Mouse (Mus musculus) myocyte (in vitro differentiated cells): Measurements from ENCODE around the gene Aig1. TPM values are rescaled to one million over a fixed set of nuclear protein-coding genes. Genes with fewer than 3 reads are reported as not detected.

Experiments used
- H3K27me3 ChIP-seq: one replicate; pipeline ENCODE4 v1.6.1; 2011; ENCODE audit not compliant: control insufficient read depth, insufficient read depth, insufficient read length
- H3K36me3 ChIP-seq: one replicate; pipeline ENCODE4 v1.6.1; 2011; ENCODE audit not compliant: control insufficient read depth, insufficient read depth
- H3K4me2 ChIP-seq: one replicate; pipeline ENCODE4 v1.6.1; 2011; ENCODE audit warnings: low read depth, control low read depth
- H3K4me3 ChIP-seq: one replicate; pipeline ENCODE4 v1.5.1; 2011; ENCODE audit warnings: mild to moderate bottlenecking, control low read depth, moderate library complexity
- H3K79me2 ChIP-seq: one replicate; pipeline ENCODE4 v1.6.1; 2011; ENCODE audit not compliant: control insufficient read depth, insufficient read depth
- H3ac ChIP-seq: one replicate; pipeline ENCODE4 v1.6.1; 2011; ENCODE audit not compliant: control insufficient read depth, insufficient read length
- CEBPB ChIP-seq: IDR thresholded peaks from 2 replicates; pipeline ENCODE4 v1.6.1; 2011; ENCODE audit warnings: mild to moderate bottlenecking, moderate library complexity; ENCODE audit not compliant: poor library complexity, insufficient read depth, severe bottlenecking
- E2F4 ChIP-seq: IDR thresholded peaks from one replicate; pipeline ENCODE4 v1.6.1; 2011; ENCODE audit warnings: mild to moderate bottlenecking, control low read depth, moderate library complexity; ENCODE audit not compliant: insufficient read depth
- MAX ChIP-seq: IDR thresholded peaks from one replicate; pipeline ENCODE4 v1.6.1; 2011; ENCODE audit warnings: low read depth, mild to moderate bottlenecking, control low read depth
- MYOD1 ChIP-seq, 3 experiments: IDR thresholded peaks; one replicate each; pipeline ENCODE4 v1.6.1; 2011; ENCODE audit warnings: control low read depth in 2 of 3, low read depth in 2 of 3, mild to moderate bottlenecking in 2 of 3, moderate library complexity in 1 of 3; ENCODE audit not compliant: insufficient read length in 2 of 3, control insufficient read depth in 1 of 3
- MYOG ChIP-seq, 3 experiments: IDR thresholded peaks; one replicate each; pipeline ENCODE4 v1.6.1; 2011; ENCODE audit warnings: control low read depth in 2 of 3, low read depth in 2 of 3, mild to moderate bottlenecking in 2 of 3; ENCODE audit not compliant: insufficient read length in 2 of 3, control insufficient read depth in 1 of 3, insufficient read depth in 1 of 3
- POLR2A ChIP-seq: IDR thresholded peaks from one replicate; pipeline ENCODE4 v1.6.1; 2011; ENCODE audit warnings: low read depth, mild to moderate bottlenecking, control low read depth, moderate library complexity; ENCODE audit not compliant: insufficient read length
- POLR2AphosphoS2 ChIP-seq: IDR thresholded peaks from one replicate; pipeline ENCODE4 v1.6.1; 2011; ENCODE audit warnings: low read depth, control low read depth; ENCODE audit not compliant: insufficient read length
- REST ChIP-seq: IDR thresholded peaks from one replicate; pipeline ENCODE4 v1.6.1; 2011; ENCODE audit warnings: mild to moderate bottlenecking, control low read depth, moderate library complexity; ENCODE audit not compliant: insufficient read depth, insufficient read length
- SRF ChIP-seq: IDR thresholded peaks from one replicate; pipeline ENCODE4 v1.6.1; 2011; ENCODE audit warnings: low read depth; ENCODE audit not compliant: control insufficient read depth, insufficient read length
- TCF12 ChIP-seq: IDR thresholded peaks from one replicate; pipeline ENCODE4 v1.6.1; 2011; ENCODE audit warnings: mild to moderate bottlenecking, control low read depth; ENCODE audit not compliant: poor library complexity, insufficient read depth, severe bottlenecking
- TCF3 ChIP-seq: IDR thresholded peaks from one replicate; pipeline ENCODE4 v1.6.1; 2011; ENCODE audit warnings: low read depth, control low read depth; ENCODE audit not compliant: insufficient read length
- USF1 ChIP-seq: IDR thresholded peaks from one replicate; pipeline ENCODE4 v1.6.1; 2011; ENCODE audit warnings: low read depth, mild to moderate bottlenecking, control low read depth, moderate library complexity
- polyA plus RNA-seq: library from polyadenylated mRNA; unstranded; fragments of >200 nt; fragmentation: generic; extraction: Trizol; gene quantifications from one replicate; pipeline ENCODE4 v1.2.1, GENCODE M21; 2012; ENCODE audit warnings: missing spikeins

Aig1 gene
- polyA plus RNA-seq, 1 experiment: 31.3 TPM

DNA sequence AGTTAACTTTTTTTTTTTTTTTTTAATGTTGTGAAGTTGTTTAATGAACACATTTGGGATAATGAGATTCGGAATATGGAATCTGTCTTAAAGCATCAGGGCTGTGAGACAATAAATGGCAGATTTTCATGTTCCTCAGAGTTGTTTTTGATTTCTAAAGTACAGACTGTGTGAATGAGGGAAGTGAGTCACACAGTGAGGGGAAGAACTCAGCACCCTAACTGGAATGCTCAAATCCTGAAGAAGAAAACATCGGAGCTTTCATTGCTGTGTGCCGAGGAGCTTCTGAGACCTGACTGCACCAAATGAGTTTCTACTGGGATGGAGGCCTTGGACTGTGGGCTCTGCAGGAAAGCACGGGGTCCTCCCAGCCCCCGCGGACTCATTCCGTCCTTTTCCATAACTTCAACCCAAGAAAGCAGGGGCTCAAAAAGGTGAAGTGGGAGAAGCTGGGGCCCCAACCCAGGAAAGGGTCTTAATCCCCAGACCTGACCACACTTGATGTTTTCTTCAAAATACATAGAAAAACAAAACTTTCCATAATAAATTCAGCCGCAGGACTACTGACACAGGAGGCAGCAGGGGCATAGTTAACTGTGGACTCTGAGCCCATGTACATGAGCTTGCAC, 181.5 kb downstream of the Aig1 start:
- Histone ChIP-seq H3ac (no peak overlapping the region), H3K79me2 (no peaks in the 10 kb centered on the region), H3K36me3 (no peaks in the 10 kb centered on the region), H3K27me3 (no peaks in the 10 kb centered on the region), H3K4me3 (no peak overlapping the region), H3K4me2 (no peak overlapping the region)
- TF ChIP-seq E2F4 (no peak), USF1 (no peak), REST (no peak), MYOD1 (IDR thresholded peaks at IDR 0.05; ENCODE audit: control insufficient read depth in 1 of 3, insufficient read length in 2 of 3, low read depth in 2 of 3) (no peak)

DNA sequence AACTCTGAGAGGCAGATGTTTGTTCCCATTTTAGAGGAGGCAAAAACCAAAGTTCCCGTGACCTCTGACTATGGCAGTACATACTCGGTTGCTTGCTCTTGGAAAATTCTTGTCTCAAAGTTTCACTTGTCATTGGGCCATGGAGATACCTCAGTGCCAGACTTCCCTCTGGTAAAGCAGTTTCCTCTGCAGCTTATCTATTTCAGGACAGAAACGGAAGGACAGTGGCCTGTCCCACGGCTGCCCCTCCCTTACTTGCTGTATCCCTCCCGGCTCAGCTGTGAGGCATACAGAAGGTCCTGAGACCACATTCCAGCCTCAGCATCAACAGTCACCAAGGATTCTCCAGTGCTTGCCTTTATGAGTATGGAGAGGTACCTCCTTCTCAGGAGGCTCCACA, 182.7 kb downstream of the Aig1 start:
- Histone ChIP-seq H3K79me2 (no peaks in the 10 kb centered on the region), H3ac (no peak overlapping the region), H3K36me3 (no peaks in the 10 kb centered on the region), H3K4me2 (no peak overlapping the region), H3K27me3 (no peaks in the 10 kb centered on the region), H3K4me3 (no peak overlapping the region)
- no peak for TF ChIP-seq MYOD1 (IDR thresholded peaks at IDR 0.05; ENCODE audit: control insufficient read depth in 1 of 3, insufficient read length in 2 of 3, low read depth in 2 of 3)
- TF ChIP-seq CEBPB: no peak
- no peak for TF ChIP-seq SRF
- no peak for TF ChIP-seq MYOG (IDR thresholded peaks at IDR 0.05; ENCODE audit: control insufficient read depth in 1 of 3, insufficient read depth in 1 of 3, insufficient read length in 2 of 3, low read depth in 2 of 3)
- TF ChIP-seq USF1: no peak
- TF ChIP-seq POLR2AphosphoS2: no peak
- no peak for TF ChIP-seq MAX
- TF ChIP-seq E2F4: no peak
- TF ChIP-seq TCF12: no peak

DNA sequence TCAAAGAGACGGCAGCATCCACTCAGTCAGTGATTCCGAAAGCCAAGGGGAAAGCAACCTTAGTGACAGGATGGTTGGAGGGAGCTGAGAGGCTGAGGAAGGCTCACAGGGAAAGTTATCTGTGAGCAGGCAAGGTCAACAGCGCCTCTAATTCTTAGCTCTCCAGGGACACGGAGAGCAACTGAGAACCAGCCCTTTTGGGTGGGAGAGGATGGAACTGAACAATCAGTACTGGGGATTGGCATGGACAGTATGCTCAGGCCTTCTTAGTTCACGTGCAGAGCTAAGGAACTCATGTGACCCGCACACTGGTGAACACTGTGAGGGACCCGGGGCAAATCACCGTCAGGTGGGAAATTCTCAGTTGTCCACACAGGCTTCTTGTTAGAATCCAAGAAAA, 183.4 kb downstream of the Aig1 start:
- Histone ChIP-seq H3ac (no peak overlapping the region), H3K4me2 (no peak overlapping the region), H3K36me3 (no peaks in the 10 kb centered on the region), H3K79me2 (no peaks in the 10 kb centered on the region), H3K27me3 (no peaks in the 10 kb centered on the region), H3K4me3 (no peak overlapping the region)
- TF ChIP-seq MYOD1 (IDR thresholded peaks at IDR 0.05; ENCODE audit: control insufficient read depth in 1 of 3, insufficient read length in 2 of 3, low read depth in 2 of 3) (no peak), MYOG (IDR thresholded peaks at IDR 0.05; ENCODE audit: control insufficient read depth in 1 of 3, insufficient read depth in 1 of 3, insufficient read length in 2 of 3, low read depth in 2 of 3) (no peak), SRF (no peak)

DNA sequence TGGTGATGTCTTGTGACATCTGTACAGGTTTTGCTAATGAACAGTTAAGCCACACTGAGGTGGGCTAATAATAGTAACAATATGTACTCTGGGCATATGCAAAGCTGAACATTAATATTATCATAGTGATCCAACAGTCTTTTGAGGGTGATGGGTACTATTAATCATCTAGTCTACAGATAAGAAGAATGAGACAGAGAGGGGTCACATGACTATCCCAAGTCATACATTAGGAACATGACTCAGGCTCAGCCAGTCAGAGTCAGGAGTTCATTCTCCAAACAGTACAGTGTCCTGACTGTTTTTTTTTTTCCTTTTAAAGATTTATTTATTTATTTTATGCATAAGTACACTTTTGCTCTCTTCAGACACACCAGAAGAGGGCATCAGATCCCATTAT, 184.3 kb downstream of the Aig1 start:
- Histone ChIP-seq H3ac (no peak overlapping the region), H3K79me2 (no peaks in the 10 kb centered on the region), H3K27me3 (no peaks in the 10 kb centered on the region), H3K4me2 (no peak overlapping the region), H3K36me3 (no peaks in the 10 kb centered on the region), H3K4me3 (no peak overlapping the region)
- TF ChIP-seq USF1 (peak; percentile 63), MYOG (IDR thresholded peaks at IDR 0.05; ENCODE audit: control insufficient read depth in 1 of 3, insufficient read depth in 1 of 3, insufficient read length in 2 of 3, low read depth in 2 of 3) (no peak)

GRCm38 (mm10) chr10:13682565-13682964, 186.2 kb downstream of the Aig1 start:
- no peaks in the 10 kb centered on the region for H3K27me3 ChIP-seq
- no peak overlapping the region for H3K4me3 ChIP-seq
- no peak overlapping the region for H3ac ChIP-seq
- TF ChIP-seq MAX (no peak), MYOG (IDR thresholded peaks at IDR 0.05; ENCODE audit: control insufficient read depth in 1 of 3, insufficient read depth in 1 of 3, insufficient read length in 2 of 3, low read depth in 2 of 3) (no peak), POLR2A (no peak), REST (no peak), USF1 (no peak), POLR2AphosphoS2 (no peak), MYOD1 (IDR thresholded peaks at IDR 0.05; ENCODE audit: control insufficient read depth in 1 of 3, insufficient read length in 2 of 3, low read depth in 2 of 3) (no peak), TCF12 (no peak), TCF3 (no peak), CEBPB (no peak), E2F4 (no peak), SRF (no peak)
- no peak overlapping the region for H3K4me2 ChIP-seq
- no peaks in the 10 kb centered on the region for H3K79me2 ChIP-seq
- H3K36me3 ChIP-seq: no peaks in the 10 kb centered on the region

DNA sequence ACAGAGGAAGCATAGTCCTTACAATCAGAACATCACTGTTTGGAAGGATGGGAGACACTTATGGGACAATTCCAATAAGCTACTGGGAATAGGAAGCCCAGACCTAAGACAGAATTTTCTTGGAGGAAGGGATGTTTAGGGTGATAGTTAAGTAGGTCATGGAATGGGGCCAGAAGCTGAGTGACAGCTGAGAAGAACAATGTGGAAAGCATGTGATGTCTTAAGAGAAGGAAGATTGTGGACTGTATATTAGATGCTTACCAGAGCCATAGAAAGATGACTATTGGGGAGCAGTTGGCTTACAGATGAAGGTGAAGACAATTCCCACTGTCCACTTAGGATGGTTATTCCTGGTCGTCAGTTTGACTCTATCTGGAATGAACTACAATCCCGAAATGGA, 191.3 kb downstream of the Aig1 start:
- TF ChIP-seq REST (no peak), TCF3 (no peak)
- Histone ChIP-seq H3ac (no peak overlapping the region), H3K36me3 (no peaks in the 10 kb centered on the region), H3K4me3 (no peak overlapping the region), H3K27me3 (no peaks in the 10 kb centered on the region), H3K4me2 (no peak overlapping the region), H3K79me2 (no peaks in the 10 kb centered on the region)
